Mouse (Mus musculus) heart, embryonic 13.5 days (tissue): ENCODE measurements at regions not wholly inside any gene's neighbourhood (a gene's known extent, or its start where the extent isn't known, plus 50 kb on each side); places are given as distances from the start of the nearest gene placed in this dataset.

Source experiments
- ATAC-seq: fragments of 200-750 bp; cut with Nextera tagmentation; 2 replicates; pipeline ENCODE4 v1.8.0; 2017; ENCODE audit warnings: moderate TSS enrichment; ENCODE audit not compliant: insufficient number of reproducible peaks, low FRiP score, low TSS enrichment; ENCODE audit errors: extremely low read depth
- H3K27ac ChIP-seq: fragments of 300-500 bp; sonication (generic); replicated peaks from 2 replicates; pipeline ENCODE4 v1.5.1; 2015; ENCODE audit warnings: moderate library complexity, mild to moderate bottlenecking, inconsistent platforms
- H3K27me3 ChIP-seq: fragments of 300-500 bp; sonication (generic); replicated peaks from 2 replicates; pipeline ENCODE4 v1.6.1; 2015; ENCODE audit warnings: mild to moderate bottlenecking, inconsistent platforms
- H3K36me3 ChIP-seq: fragments of 300-500 bp; sonication (generic); 2 replicates; pipeline ENCODE4 v1.6.1; 2015; ENCODE audit warnings: mild to moderate bottlenecking, inconsistent platforms
- H3K4me1 ChIP-seq: fragments of 300-500 bp; sonication (generic); 2 replicates; pipeline ENCODE4 v1.6.1; 2015; ENCODE audit warnings: inconsistent platforms
- H3K4me2 ChIP-seq: fragments of 300-500 bp; sonication (generic); 2 replicates; pipeline ENCODE4 v1.6.1; 2015; ENCODE audit warnings: inconsistent platforms, mild to moderate bottlenecking, moderate library complexity
- H3K4me3 ChIP-seq: fragments of 300-500 bp; sonication (generic); 2 replicates; pipeline ENCODE4 v1.5.1; 2015; ENCODE audit warnings: moderate library complexity, mild to moderate bottlenecking, inconsistent platforms
- H3K9ac ChIP-seq: fragments of 300-500 bp; sonication (generic); 2 replicates; pipeline ENCODE4 v1.6.1; 2015; ENCODE audit warnings: inconsistent platforms, mild to moderate bottlenecking, moderate library complexity
- H3K9me3 ChIP-seq: fragments of 300-500 bp; sonication (generic); 2 replicates; pipeline ENCODE4 v1.6.1; 2016; ENCODE audit warnings: inconsistent platforms
- WGBS: fragments of 180-500 bp; shearing (Covaris S2); methylation state at CpG from one replicate; pipeline ENCODE4 v1.1.7; 2015; ENCODE audit warnings: mixed read lengths; 5-methylcytosine and 5-hydroxymethylcytosine counted together

GRCm38 (mm10) chr2:17821878-17822620 is 90.8 kb upstream of the Nebl start:
- no peaks in the 10 kb centered on the region for H3K27me3 ChIP-seq
- H3K9me3 ChIP-seq, result no peaks in the 10 kb centered on the region
- 81% methylated on average over 13 of the region's 13 CpGs for WGBS
- no peaks in the 10 kb centered on the region for H3K36me3 ChIP-seq
- no peak overlapping the region for H3K4me2 ChIP-seq
- no peaks in the 10 kb centered on the region for H3K4me1 ChIP-seq
- no peak overlapping the region for H3K9ac ChIP-seq
- no peak overlapping the region for H3K4me3 ChIP-seq
- no peak for ATAC-seq
- H3K27ac ChIP-seq, result no peak overlapping the region

DNA sequence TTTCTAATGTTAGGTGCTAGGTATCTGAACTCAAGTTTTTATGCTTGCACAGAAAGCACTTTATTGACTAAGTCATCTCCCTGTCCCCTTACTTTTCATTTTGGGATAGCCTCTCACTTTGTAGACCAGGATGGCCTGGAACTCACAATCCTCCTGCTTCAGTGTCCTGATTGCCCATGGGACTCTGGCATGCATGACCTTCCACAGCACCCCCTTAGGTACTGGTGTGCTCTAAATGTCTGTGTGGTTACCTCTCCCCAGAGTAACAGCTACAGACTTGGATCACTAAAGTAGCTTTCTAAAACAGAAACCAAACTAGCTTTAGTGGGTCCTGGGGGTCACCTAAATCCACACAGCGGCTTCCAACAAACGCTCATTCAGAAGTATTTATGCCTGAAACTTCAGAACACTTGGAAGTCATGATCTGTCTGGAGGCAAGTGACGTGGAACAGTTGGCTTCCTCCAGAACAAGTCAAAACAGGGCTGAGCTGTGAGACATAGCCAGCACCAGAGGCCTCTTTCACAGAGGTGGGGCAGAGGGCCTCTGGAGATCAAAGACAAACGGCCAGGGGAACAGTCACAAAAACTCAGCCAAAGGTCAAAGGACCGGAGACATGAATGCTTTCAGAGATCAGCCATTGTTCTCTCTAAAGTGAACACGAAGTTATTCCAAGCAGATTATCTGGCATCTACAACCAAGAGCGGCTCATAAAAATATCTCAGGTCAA is 80.8 kb upstream of the Nebl start:
- H3K9ac ChIP-seq, result no peak overlapping the region
- no peak overlapping the region for H3K4me2 ChIP-seq
- H3K4me3 ChIP-seq, result no peak overlapping the region
- ATAC-seq, result no peak
- no peaks in the 10 kb centered on the region for H3K27me3 ChIP-seq
- WGBS, result 39% methylated on average over 7 of the region's 7 CpGs
- H3K27ac ChIP-seq, result no peak overlapping the region
- H3K36me3 ChIP-seq, result no peaks in the 10 kb centered on the region
- H3K4me1 ChIP-seq, result peaks cover 10% of the 10 kb centered on the region
- no peaks in the 10 kb centered on the region for H3K9me3 ChIP-seq
